Mouse (Mus musculus) cerebellum, adult 2 months (tissue): ENCODE measurements at regions not wholly inside any gene's neighbourhood (a gene's known extent, or its start where the extent isn't known, plus 50 kb on each side); places are given as distances from the start of the nearest gene placed in this dataset.

ENCODE experiments used
- DNase-seq, 2 experiments: peaks; one replicate each; pipeline ENCODE4 v3.0.0; 2021
- H3K27ac ChIP-seq: fragments of 200-500 bp; 2 replicates; pipeline ENCODE4 v1.5.1; 2012; ENCODE audit warnings: low read length, control low read depth, inconsistent platforms; ENCODE audit not compliant: insufficient read depth
- H3K27me3 ChIP-seq: fragments of 200-500 bp; 2 replicates; pipeline ENCODE4 v1.6.1; 2012; ENCODE audit warnings: inconsistent platforms, mild to moderate bottlenecking, low read length, moderate library complexity; ENCODE audit not compliant: control insufficient read depth, insufficient read depth
- H3K4me1 ChIP-seq: fragments of 200-500 bp; 2 replicates; pipeline ENCODE4 v1.6.1; 2011; ENCODE audit warnings: low read length; ENCODE audit not compliant: control insufficient read depth, insufficient read depth
- H3K4me3 ChIP-seq: fragments of 200-500 bp; replicated peaks from 2 replicates; pipeline ENCODE3; 2011; ENCODE audit warnings: mild to moderate bottlenecking, low read depth, low read length, control low read depth; ENCODE audit not compliant: insufficient read depth
- CTCF ChIP-seq: fragments of 200-500 bp; IDR thresholded peaks from 2 replicates; pipeline ENCODE4 v1.5.1; 2011; ENCODE audit warnings: low read depth, mild to moderate bottlenecking, control low read depth, low read length, moderate library complexity, borderline replicate concordance; ENCODE audit not compliant: insufficient read depth
- POLR2A ChIP-seq: fragments of 200-500 bp; IDR thresholded peaks from 2 replicates; pipeline ENCODE4 v1.6.1; 2011; ENCODE audit warnings: low read length, control low read depth, borderline replicate concordance; ENCODE audit not compliant: insufficient read depth
- WGBS: fragments of 180-500 bp; shearing (Covaris S2); methylation state at CpG from one replicate; pipeline ENCODE4 v1.1.7; 2018; 5-methylcytosine and 5-hydroxymethylcytosine counted together

DNA sequence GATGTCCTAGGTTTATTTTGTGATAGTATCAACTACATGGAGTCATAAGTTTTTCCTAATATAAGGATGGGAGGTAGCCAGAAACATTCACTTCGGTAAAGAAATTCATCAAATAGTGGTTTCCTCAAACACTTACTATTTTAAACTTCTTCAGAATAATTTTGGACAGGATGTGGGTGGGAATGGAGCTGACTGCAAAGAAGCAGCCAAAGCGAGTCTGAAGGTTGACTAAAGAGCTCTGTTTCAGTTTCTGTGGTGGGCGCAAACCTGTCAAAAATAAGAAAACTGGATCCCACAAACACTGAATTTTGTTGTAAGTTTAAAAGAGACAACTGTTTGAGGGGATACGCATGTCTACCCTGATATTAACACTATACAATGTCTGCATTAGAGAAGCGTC, 438.2 kb upstream of the Fign start:
- no peak for DNase-seq
- Histone ChIP-seq H3K4me1 (no peaks in the 10 kb centered on the region), H3K4me3 (no peak overlapping the region), H3K27me3 (no peaks in the 10 kb centered on the region), H3K27ac (no peak overlapping the region)
- WGBS: 95% methylated on average over 5 of the region's 5 CpGs
- TF ChIP-seq CTCF (no peak), POLR2A (no peak)

- TF ChIP-seq CTCF (no peak), POLR2A (no peak)
- Histone ChIP-seq H3K4me3 (no peak overlapping the region), H3K4me1 (no peaks in the 10 kb centered on the region), H3K27me3 (no peaks in the 10 kb centered on the region), H3K27ac (no peak overlapping the region)
- WGBS: 48% methylated on average over 5 of the region's 5 CpGs
- DNase-seq: no peak
Measured at GRCm38 (mm10) chr2:64535351-64535851, 437.6 kb upstream of the Fign start.

- Histone ChIP-seq H3K4me3 (no peak overlapping the region), H3K4me1 (no peaks in the 10 kb centered on the region), H3K27ac (no peak overlapping the region), H3K27me3 (no peaks in the 10 kb centered on the region)
- no peak for TF ChIP-seq CTCF
- TF ChIP-seq POLR2A: no peak
- WGBS: 67% methylated on average over 13 of the region's 13 CpGs
- DNase-seq: no peak
Measured at GRCm38 (mm10) chr2:64534869-64535268, 437.0 kb upstream of the Fign start.

DNA sequence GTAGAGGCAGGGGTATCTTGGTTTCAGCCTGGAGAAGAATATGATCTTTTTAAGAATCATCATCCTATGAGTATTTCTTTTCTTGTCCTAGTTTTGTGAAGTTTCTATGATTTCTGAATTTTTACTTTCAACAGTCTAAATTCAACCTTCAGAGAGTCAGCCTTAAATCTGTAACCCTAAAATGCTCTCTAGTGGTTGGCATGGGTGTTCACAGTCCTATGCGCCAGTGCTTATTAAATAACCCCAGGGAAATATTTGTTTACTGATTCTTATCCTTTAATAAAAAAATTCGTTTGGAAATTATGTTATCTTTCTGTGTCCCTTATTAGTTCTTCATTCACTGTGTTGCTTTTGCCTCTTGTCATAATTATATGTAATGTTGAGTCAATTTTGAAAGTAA, 436.5 kb upstream of the Fign start:
- TF ChIP-seq POLR2A: no peak
- TF ChIP-seq CTCF: no peak
- DNase-seq: no peak
- H3K27ac ChIP-seq: no peak overlapping the region
- no peak overlapping the region for H3K4me3 ChIP-seq
- 67% methylated on average over 2 of the region's 2 CpGs for WGBS
- H3K27me3 ChIP-seq: no peaks in the 10 kb centered on the region
- H3K4me1 ChIP-seq: no peaks in the 10 kb centered on the region

DNA sequence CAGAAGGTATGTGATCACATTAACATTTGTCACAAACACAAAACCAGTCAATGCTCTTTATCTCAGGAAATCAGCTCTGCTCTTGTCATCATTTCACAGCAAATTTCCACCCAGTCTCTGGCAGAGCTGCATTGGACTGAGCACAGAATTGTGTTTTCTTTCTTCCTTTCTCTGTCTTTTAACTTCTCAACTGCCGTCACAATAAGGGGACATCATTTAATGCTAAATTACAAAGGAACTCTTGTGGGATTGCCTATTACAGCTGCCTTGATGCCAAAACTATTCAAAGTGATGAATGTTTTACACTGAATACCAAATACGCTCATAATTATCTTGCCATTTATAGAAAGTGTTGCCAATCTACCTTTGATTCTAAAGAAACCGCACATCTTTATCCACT, 424.9 kb upstream of the Fign start:
- Histone ChIP-seq H3K27ac (no peak overlapping the region), H3K4me3 (no peak overlapping the region), H3K4me1 (no peaks in the 10 kb centered on the region), H3K27me3 (no peaks in the 10 kb centered on the region)
- no peak for TF ChIP-seq POLR2A
- TF ChIP-seq CTCF: no peak
- no peak for DNase-seq
- WGBS: 72% methylated on average over 3 of the region's 3 CpGs

GRCm38 (mm10) chr2:64522233-64522632, 424.4 kb upstream of the Fign start:
- H3K27me3 ChIP-seq: no peaks in the 10 kb centered on the region
- WGBS: 27% methylated on average over 3 of the region's 3 CpGs
- H3K4me1 ChIP-seq: no peaks in the 10 kb centered on the region
- TF ChIP-seq CTCF (no peak), POLR2A (no peak)
- DNase-seq: no peak
- no peak overlapping the region for H3K4me3 ChIP-seq
- H3K27ac ChIP-seq: no peak overlapping the region

- no peak for TF ChIP-seq CTCF
- no peak for TF ChIP-seq POLR2A
- H3K27ac ChIP-seq: no peak overlapping the region
- H3K4me1 ChIP-seq: no peaks in the 10 kb centered on the region
- DNase-seq: no peak
- no peaks in the 10 kb centered on the region for H3K27me3 ChIP-seq
- H3K4me3 ChIP-seq: no peak overlapping the region
Measured at GRCm38 (mm10) chr2:64495725-64496124, 397.9 kb upstream of the Fign start.

- DNase-seq: no peak
- Histone ChIP-seq H3K27ac (no peak overlapping the region), H3K4me1 (no peaks in the 10 kb centered on the region), H3K27me3 (no peaks in the 10 kb centered on the region), H3K4me3 (no peak overlapping the region)
- TF ChIP-seq CTCF (no peak), POLR2A (no peak)
- 88% methylated on average over 12 of the region's 12 CpGs for WGBS
Measured at GRCm38 (mm10) chr2:64466412-64466970, 368.7 kb upstream of the Fign start.
